Mouse (Mus musculus) right cerebral cortex, postnatal 36 days (tissue): Measurements from ENCODE around the gene Radil.

Experiments
- DNase-seq, 2 experiments: peaks; one replicate each; pipeline ENCODE4 v3.0.0; 2022; ENCODE audit warnings: low spot score in 2 of 2, mixed read lengths in 1 of 2

The Radil gene

DNA sequence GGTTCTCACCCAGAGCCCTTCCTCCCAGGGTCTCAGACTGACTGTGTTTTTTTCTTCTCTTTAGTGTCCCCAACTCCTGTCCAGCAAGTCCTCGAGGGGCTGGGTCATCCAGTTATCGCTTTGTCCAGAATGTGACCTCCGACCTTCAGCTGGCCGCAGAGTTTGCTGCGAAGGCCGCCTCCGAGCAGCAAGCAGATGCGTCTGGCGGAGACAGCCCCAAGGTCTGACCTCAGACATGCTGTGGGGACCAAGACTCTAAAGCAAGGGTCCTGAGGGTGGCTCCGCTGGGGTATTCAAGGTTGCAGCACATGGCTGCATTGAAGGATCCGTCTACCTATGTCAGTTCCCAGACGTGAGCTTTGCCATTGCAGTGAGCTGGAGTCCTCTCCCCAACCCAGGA is 102.3 kb downstream of the Radil start:
- no peak for DNase-seq

DNA sequence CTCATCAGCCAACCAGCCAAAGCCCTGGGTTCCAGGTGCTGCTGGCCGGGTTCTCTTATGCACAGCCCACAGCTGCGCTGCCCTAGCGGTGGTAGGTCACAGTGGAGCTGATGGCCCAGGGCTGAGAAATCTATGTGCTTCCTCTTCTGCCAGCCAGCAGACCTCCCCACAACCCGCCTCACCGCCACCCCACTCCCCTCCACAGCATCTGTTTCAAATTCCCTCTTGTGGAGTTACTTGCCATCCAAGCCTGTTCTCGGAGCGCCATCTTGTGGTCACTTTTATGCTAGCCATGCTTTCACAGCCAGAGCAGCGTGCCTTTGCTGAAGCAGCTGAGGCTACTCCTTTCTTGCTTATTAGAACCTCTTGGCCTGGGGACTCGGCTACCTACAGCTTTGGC is 102.8 kb downstream of the Radil start:
- DNase-seq, result peak; percentile 79 to 81

DNA sequence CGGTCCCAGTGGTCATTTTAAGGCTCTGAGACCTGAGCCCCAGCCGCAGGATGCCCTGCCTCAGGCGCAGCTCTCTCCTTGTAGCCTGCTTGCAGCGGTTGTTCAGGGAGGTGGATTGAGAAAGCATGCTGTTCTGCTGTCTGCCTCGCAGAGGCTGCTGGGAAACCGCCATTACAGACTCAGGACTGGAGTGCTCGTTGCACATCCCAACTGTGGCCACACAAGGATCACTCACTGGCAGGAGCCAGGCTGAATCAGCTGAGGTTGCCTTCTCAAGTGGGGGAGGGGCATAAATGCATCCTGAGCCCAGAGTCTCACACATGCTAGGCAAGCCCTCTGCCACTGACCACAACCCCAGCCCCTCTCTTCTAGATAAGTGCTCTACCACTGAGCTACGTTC is 105.2 kb downstream of the Radil start:
- no peak for DNase-seq

DNA sequence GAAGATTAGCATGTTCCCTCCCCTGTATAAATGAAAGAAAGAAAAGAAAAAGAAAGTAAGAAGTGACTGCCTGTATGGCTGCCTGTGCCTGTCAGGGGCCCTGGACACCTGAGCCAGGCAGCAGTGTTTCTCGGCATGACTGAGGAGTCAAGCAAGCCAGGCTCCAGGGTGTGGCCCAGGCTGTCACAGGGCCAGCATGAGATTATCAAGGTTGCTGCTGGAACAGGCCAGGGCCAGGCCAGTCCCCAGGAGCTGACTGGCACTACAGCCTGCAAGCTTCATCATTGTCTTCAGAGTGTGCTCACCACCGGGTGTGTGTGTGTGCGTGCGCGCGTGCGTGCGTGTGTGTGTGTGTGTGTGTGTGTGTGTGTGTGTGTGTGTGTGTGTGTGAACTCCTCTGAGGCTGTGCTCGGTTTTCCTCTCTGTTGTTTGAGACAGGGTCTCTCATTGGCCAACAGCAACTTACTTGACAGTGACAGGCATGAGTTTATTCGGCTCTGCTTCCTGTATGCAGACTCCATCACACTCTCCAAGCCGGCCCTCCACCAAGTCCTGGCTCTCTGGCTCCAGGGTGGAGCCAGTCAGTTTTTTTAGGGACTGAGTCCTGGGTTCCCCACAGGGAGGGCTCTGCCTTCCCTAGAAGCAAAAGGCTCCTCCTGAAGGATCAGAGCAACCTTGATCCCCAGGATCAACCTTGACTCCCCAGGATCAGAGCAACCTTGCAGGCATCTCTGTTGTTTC is 105.9 kb downstream of the Radil start:
- no peak for DNase-seq

DNA sequence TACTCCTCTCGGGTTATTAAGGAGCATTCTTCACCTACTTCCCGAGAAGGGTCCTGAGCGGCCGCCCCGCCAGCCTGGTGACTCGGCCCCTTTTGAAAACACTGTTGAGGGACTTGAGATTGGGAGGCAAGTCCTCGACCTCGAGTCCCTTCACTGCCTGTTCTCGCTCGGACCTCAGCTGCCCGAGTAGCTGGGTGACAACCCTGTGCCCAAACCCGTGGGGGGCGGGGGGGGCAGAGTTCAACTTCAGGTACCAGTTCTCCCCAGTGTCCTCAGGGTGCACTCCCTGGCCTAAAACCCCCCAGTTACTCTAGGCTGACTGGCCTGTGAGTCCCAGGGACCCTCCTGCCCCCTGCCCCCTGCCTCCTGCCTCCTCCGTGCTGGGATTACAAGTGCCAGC is 106.9 kb downstream of the Radil start:
- DNase-seq, result no peak

DNA sequence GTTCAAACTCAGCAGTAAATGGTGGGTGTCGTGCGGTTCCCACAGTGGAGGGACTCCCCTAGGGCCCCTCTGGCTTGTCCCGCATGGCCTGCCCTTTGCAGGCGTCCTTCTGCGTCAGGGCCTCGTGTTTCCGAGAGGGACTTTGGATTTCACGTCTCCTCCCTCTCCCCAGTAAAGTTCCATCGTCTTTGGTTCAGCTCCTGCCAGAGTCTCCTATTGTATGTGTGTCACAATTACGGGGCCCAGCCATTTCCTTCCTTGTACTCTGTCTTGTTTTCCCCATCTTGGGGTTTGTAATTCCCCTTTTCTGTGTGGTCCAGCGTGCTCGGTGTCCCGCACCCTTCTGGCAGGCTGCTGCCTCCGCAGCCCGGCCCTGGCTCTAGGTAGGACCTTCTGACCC is 107.4 kb downstream of the Radil start:
- no peak for DNase-seq

DNA sequence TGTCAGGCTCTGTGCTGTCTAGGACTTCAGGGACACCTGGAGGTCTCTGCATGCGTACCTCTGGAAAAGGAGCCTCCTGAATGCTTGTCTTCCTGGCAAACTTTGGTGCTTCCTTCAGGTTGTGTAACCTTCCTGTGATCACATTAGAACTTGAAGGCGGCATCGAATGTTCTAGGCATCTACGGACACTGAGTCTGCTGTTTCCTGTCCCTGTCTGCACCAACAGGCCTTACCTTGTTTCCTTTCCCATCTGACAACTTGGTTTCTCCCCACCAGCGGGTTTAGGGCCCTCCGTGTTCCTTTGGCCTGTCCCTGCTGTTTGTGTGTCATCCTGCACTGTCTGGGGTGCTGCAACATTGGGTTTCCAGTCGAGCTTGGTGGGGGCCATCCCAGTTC is 108.9 kb downstream of the Radil start:
- no peak for DNase-seq

DNA sequence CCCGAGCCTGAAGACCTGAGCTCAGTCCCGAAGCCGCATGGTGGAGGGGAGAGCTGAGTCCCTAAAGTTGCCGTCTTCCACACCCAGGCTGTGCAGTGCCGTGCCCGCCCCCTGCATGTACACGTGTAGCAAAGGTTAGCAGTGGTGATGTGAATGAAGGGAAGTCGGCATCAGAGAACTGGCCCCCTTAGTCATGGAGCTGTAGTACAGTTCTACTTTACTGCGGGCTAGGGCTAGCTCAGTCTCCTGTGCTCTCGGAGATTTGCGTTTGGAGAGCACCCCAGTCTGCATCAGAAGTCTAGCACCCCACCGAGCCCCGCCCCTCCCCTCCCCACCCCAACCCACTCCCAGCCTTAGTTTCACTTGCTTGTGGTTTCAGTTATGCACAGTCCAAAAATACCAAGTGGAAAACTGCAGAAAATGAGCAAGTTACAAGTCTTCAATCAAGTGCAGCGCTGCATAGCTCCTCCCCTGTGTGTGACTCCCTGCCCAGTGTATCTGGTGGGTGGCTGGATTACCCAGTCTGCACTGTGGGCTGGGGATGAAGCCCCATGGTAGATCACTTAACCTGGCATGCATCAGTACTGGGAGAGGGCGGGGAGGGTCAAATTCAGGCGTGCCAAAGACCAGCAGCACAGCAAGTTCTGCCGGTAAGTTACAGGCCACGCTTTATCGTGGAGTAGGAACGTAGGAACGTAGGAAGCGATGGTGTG is 109.4 kb downstream of the Radil start:
- no peak for DNase-seq

DNA sequence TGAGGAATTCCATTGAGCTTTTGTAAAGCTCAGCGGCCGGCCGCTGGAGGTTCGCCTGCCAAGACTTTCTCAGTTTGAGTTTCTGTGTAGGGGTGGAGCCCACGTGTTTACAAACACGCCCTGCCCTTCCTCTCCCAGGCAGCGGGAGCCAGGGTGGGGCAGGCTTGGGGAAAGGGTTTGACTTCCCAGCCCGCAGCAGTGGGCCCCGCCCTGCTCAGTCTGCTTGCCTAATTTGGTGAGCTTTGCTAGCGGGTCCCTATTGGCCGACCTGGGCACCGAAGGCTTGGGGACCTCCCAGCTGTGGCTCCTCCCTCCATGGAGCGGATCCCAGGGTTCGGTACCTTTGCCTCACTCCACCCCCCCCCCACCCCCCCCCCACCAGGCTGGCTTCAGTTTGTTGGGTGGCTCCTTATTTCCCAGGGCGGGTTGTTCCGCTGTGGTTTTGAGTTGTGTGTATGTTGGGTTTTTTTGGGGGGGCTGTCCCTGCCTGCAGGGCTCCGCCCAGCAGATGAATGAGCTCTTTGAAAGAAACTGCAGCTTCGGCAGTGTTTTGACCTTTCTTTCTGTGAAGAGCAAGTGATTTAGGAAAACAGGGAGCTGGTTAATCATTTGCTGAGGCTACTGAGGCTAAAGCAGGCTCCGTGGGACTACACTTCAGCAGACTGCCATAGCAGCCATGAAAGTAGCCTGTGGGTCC is 110.3 kb downstream of the Radil start:
- peak in 1 of 2 experiments; percentile 54 for DNase-seq

DNA sequence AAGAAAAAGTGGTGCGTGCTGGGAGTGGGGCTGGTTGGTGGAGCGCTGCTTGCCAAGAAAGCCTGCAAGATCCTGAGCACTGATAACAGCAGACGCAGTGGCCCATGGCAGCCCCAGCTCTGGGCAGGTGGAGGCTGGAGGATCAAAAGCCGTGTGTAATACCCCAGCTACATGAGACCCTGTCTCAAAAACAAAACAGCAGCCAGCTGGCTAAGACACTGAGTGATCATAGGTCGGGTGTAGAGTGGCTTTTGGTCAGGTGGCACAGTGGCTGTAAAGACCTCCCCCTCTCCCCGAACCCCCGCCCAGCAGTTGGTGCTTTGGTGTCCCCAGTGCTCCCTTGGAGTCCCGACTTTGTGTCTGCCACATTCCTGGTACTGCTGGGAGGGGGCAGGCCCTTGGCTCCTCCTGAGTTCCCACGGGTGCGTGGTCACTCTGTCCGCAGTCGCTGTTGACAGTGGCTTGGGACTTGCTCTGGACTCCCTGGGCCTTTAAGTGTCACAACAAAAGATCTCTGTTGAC is 110.9 kb downstream of the Radil start:
- DNase-seq, result no peak

DNA sequence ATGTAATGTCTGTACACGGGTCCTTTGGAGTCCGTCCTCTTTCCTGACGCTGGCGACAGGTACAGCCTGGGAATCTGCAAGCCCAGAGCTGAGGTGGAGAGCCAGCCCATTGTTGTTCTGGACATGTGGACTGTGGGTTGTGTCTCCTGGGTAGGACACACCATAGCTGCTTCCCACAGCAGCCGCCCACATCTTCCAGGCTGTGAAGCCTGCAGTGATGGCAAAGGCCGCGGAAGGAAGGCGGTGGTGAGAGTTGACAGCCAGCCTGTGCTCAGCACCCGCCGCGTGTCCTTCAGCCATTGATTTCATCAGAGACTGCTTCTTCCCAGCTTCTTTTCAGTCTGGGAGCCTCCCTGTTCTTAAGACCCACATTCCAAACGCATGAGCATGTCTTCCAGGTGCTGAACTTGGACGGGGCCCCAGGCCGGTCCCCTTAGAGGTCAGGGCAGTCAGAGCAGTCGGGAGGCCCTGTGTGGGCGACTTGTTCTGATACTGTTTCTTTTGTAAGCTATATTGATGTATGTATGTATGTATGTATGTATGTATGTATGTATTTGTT is 112.4 kb downstream of the Radil start:
- DNase-seq, result peak; percentile 71 to 85

DNA sequence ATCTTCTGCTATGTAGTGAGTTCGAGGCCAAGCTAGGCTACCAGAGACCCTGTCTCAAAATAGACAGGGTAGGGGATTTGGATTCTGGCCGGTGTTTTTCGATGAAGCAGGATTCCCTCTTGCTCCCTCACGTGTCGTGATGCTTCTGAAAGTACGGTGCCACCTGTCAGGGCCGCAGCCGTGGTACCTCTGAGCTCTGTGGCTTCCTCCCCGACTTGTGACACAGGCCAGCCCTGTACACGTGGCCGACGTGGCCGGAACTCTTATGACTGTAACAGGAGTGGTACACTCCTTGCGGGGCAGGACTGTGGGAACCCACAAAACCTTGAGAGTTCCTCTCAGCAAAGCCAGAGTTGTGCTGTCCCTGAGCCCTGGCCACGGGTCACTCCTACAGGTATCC is 115.2 kb downstream of the Radil start:
- no peak for DNase-seq
